ENCODE assay signal across 15 mouse cellular contexts in genomic region chr1:155646345-155647307, GRCm38 (mm10).
DNase-seq lines count a peak whose midpoint lies in the region; ATAC-seq and TF ChIP-seq lines count a peak whose summit lies in the region.
"Had no signal": no experiment of that assay in that cellular context is flagged by ENCODE, and none has a peak within 500 bp of the region (broad histone marks: within the 10 kb centered on the region; RNA-seq: fewer than 3 reads in every experiment).

No protein-coding gene starts in this region.

- intact Hi-C loops in gastrocnemius, adult 2 months (cut with DNase I), result no loop called here

- H3K27ac ChIP-seq in gastrocnemius, adult 2 months, result no peak overlapping the region
- H3K27ac ChIP-seq in midbrain, embryonic 11.5 days (ENCODE audit: low read depth, low read length), result no peak overlapping the region
- no peak overlapping the region for H3K27ac ChIP-seq in midbrain, postnatal 0 days (ENCODE audit: low read depth, low read length)
- no peak overlapping the region for H3K27ac ChIP-seq in forebrain, embryonic 14.5 days (ENCODE audit: low read depth, low read length)
- no peak overlapping the region for H3K27ac ChIP-seq in limb, embryonic 10.5 days
- H3K27ac ChIP-seq: hindbrain, embryonic 15.5 days; liver, embryonic 14.5 days had no signal

- no peak for TF ChIP-seq CTCF in gastrocnemius, adult 2 months (IDR thresholded peaks at IDR 0.05)
- no peak for TF ChIP-seq CTCF in midbrain, postnatal 0 days (IDR thresholded peaks at IDR 0.05)

- no peak overlapping the region for H3K4me2 ChIP-seq in midbrain, embryonic 11.5 days
- H3K4me2 ChIP-seq in midbrain, postnatal 0 days (ENCODE audit: low read depth, low read length, poor library complexity, severe bottlenecking), result no peak overlapping the region
- H3K4me2 ChIP-seq in forebrain, embryonic 14.5 days (ENCODE audit: low read length), result no peak overlapping the region
- H3K4me2 ChIP-seq: hindbrain, embryonic 15.5 days had no signal

- no peak overlapping the region for H3K9ac ChIP-seq in midbrain, embryonic 11.5 days (ENCODE audit: low read length)
- H3K9ac ChIP-seq in midbrain, postnatal 0 days (replicated peaks; ENCODE audit: low read length, poor library complexity, severe bottlenecking), result no peak overlapping the region
- H3K9ac ChIP-seq in forebrain, embryonic 14.5 days (ENCODE audit: low read length), result no peak overlapping the region
- H3K9ac ChIP-seq: hindbrain, embryonic 15.5 days; liver, embryonic 14.5 days had no signal

- DNase-seq in gastrocnemius, adult 2 months, result no peak
- no peak for DNase-seq in gastrocnemius, adult 8-10 months (ENCODE audit: low spot score in 2 of 2)
- peak; percentile 88 for DNase-seq in midbrain, embryonic 11.5 days (ENCODE audit: low spot score, missing footprints)
- DNase-seq in midbrain, postnatal 0 days (ENCODE audit: low spot score), result no peak
- peak; percentile 18 for DNase-seq in forebrain, embryonic 14.5 days (ENCODE audit: low spot score)
- DNase-seq in layer of hippocampus, adult 8-10 months (ENCODE audit: low spot score in 2 of 2), result no peak
- no peak for DNase-seq in limb, embryonic 10.5 days (ENCODE audit: low spot score)
- DNase-seq: cerebellum, adult 2 months; gastrocnemius, postnatal 25 days; left cerebral cortex, postnatal 4 days; lung, postnatal 14 days; right cerebral cortex, postnatal 25 days had no signal

- ATAC-seq in midbrain, embryonic 11.5 days (ENCODE audit: low FRiP score), result peak; percentile 81
- ATAC-seq in midbrain, postnatal 0 days (ENCODE audit: low FRiP score), result no peak
- peak; percentile 42; the same call in 1 of the 2 replicates for ATAC-seq in forebrain, embryonic 14.5 days

- H3K4me1 ChIP-seq in midbrain, embryonic 11.5 days (ENCODE audit: control insufficient read depth, insufficient read depth, low read length), result peaks cover 11% of the 10 kb centered on the region
- H3K4me1 ChIP-seq in midbrain, postnatal 0 days (ENCODE audit: insufficient read depth, low read length), result no peaks in the 10 kb centered on the region
- H3K4me1 ChIP-seq in forebrain, embryonic 14.5 days (ENCODE audit: control insufficient read depth, insufficient read depth, low read length), result peaks cover 8% of the 10 kb centered on the region; the same call in 1 of the 2 replicates
- H3K4me1 ChIP-seq in limb, embryonic 10.5 days, result peaks cover 12% of the 10 kb centered on the region

- no peaks in the 10 kb centered on the region for H3K9me3 ChIP-seq in midbrain, embryonic 11.5 days (ENCODE audit: control insufficient read depth, low read length)
- H3K9me3 ChIP-seq in midbrain, postnatal 0 days (ENCODE audit: low read length), result no peaks in the 10 kb centered on the region
- H3K9me3 ChIP-seq in forebrain, embryonic 14.5 days (replicated peaks; ENCODE audit: control insufficient read depth, low read length), result no peaks in the 10 kb centered on the region
- H3K9me3 ChIP-seq in limb, embryonic 10.5 days (replicated peaks), result no peaks in the 10 kb centered on the region
- H3K9me3 ChIP-seq: hindbrain, embryonic 15.5 days had no signal

- no peaks in the 10 kb centered on the region for H3K36me3 ChIP-seq in midbrain, embryonic 11.5 days (ENCODE audit: control insufficient read depth, insufficient read depth, low read length)
- no peaks in the 10 kb centered on the region for H3K36me3 ChIP-seq in midbrain, postnatal 0 days (ENCODE audit: insufficient read depth, low read length)
- H3K36me3 ChIP-seq in forebrain, embryonic 14.5 days (ENCODE audit: control insufficient read depth, insufficient read depth, low read length), result no peaks in the 10 kb centered on the region
- no peaks in the 10 kb centered on the region for H3K36me3 ChIP-seq in limb, embryonic 10.5 days
- H3K36me3 ChIP-seq: hindbrain, embryonic 15.5 days had no signal

- H3K27me3 ChIP-seq in midbrain, embryonic 11.5 days (ENCODE audit: control insufficient read depth, insufficient read depth, low read length), result no peaks in the 10 kb centered on the region; the same call in 1 of the 2 replicates
- H3K27me3 ChIP-seq in midbrain, postnatal 0 days (ENCODE audit: insufficient read depth, low read length), result no peaks in the 10 kb centered on the region
- H3K27me3 ChIP-seq in forebrain, embryonic 14.5 days (replicated peaks; ENCODE audit: control insufficient read depth, insufficient read depth, low read length), result no peaks in the 10 kb centered on the region
- H3K27me3 ChIP-seq in limb, embryonic 10.5 days (ENCODE audit: low read depth, poor library complexity, severe bottlenecking), result no peaks in the 10 kb centered on the region
- H3K27me3 ChIP-seq: hindbrain, embryonic 15.5 days had no signal

- 50% methylated on average over 10 of the region's 10 CpGs for WGBS in midbrain, embryonic 11.5 days
- WGBS in midbrain, postnatal 0 days, result 47% methylated on average over 10 of the region's 10 CpGs
- 41% methylated on average over 10 of the region's 10 CpGs for WGBS in forebrain, embryonic 14.5 days
- WGBS in limb, embryonic 10.5 days, result 61% methylated on average over 10 of the region's 10 CpGs

- peak overlapping the region; percentile 5; the same call in 1 of the 2 replicates for H3K4me3 ChIP-seq in gastrocnemius, adult 2 months
- H3K4me3 ChIP-seq in midbrain, embryonic 11.5 days (ENCODE audit: low read depth, low read length), result no peak overlapping the region
- H3K4me3 ChIP-seq in midbrain, postnatal 0 days (ENCODE audit: low read depth, low read length), result no peak overlapping the region
- H3K4me3 ChIP-seq in forebrain, embryonic 14.5 days (ENCODE audit: low read depth, low read length), result no peak overlapping the region
- no peak overlapping the region for H3K4me3 ChIP-seq in limb, embryonic 10.5 days
- H3K4me3 ChIP-seq: hindbrain, embryonic 15.5 days; layer of hippocampus, adult 2 months had no signal

Comparison
In these comparisons a context has a peak if more than half of its experiments do, and no peak if none do; other contexts are left out.
1. DNase-seq: peak in midbrain, embryonic 11.5 days (single experiment) and forebrain, embryonic 14.5 days (single experiment); none in gastrocnemius, adult 2 months (single experiment), gastrocnemius, adult 8-10 months (0 of 2), midbrain, postnatal 0 days (single experiment), layer of hippocampus, adult 8-10 months (0 of 2) and limb, embryonic 10.5 days (single experiment).